In genomic region chr2:172549371-172550155, GRCm38 (mm10) we compare ENCODE assay signal across 8 mouse cellular contexts. TPM values are rescaled to one million over a fixed set of nuclear protein-coding genes. Genes with fewer than 3 reads are reported as not detected.
DNase-seq lines count a peak whose midpoint lies in the region; ATAC-seq lines count a peak whose summit lies in the region.

Tfap2c (plus strand) TSS chr2:172549593.

- peak; percentile 68 for ATAC-seq in forebrain, embryonic 12.5 days (ENCODE audit: low FRiP score)
- ATAC-seq in kidney, embryonic 15.5 days (replicated peaks; ENCODE audit: low FRiP score) = peak; percentile 48; the same call in 1 of the 2 replicates
- no peak for ATAC-seq in cerebellum, adult (ENCODE audit: insufficient number of reproducible peaks, low FRiP score, low TSS enrichment)

- WGBS in forebrain, embryonic 12.5 days = under 1% methylated on average over 70 of the region's 70 CpGs
- WGBS in kidney, embryonic 15.5 days = under 1% methylated on average over 70 of the region's 70 CpGs

- no peaks in the 10 kb centered on the region for H3K36me3 ChIP-seq in forebrain, embryonic 12.5 days (replicated peaks)
- no peaks in the 10 kb centered on the region for H3K36me3 ChIP-seq in kidney, embryonic 15.5 days

- DNase-seq in right cerebral cortex, postnatal 25 days = peak; percentile 7
- DNase-seq in right cerebral cortex, adult 2 months (ENCODE audit: low spot score in 2 of 2) = no peak
- DNase-seq in lung, postnatal 4 days = peak; percentile 28 to 43
- no peak for DNase-seq in frontal cortex, postnatal 14 days (ENCODE audit: low spot score in 2 of 2)
- DNase-seq in layer of hippocampus, postnatal 36 days = no peak

- peaks cover 68% of the 10 kb centered on the region for H3K4me1 ChIP-seq in forebrain, embryonic 12.5 days
- peaks cover 54% of the 10 kb centered on the region for H3K4me1 ChIP-seq in kidney, embryonic 15.5 days

- H3K4me3 ChIP-seq in forebrain, embryonic 12.5 days (replicated peaks) = peak within 1 kb of the TSS; percentile 54
- H3K4me3 ChIP-seq in kidney, embryonic 15.5 days (replicated peaks) = peak within 1 kb of the TSS; percentile 40

- H3K27ac ChIP-seq in forebrain, embryonic 12.5 days = peak within 1 kb of the TSS; percentile 66
- no peak within 1 kb of the TSS for H3K27ac ChIP-seq in kidney, embryonic 15.5 days

- H3K27me3 ChIP-seq in forebrain, embryonic 12.5 days = peaks cover 96% of the 10 kb centered on the region
- H3K27me3 ChIP-seq in kidney, embryonic 15.5 days = peaks cover 100% of the 10 kb centered on the region

- peak within 1 kb of the TSS; percentile 75 for H3K4me2 ChIP-seq in forebrain, embryonic 12.5 days
- H3K4me2 ChIP-seq in kidney, embryonic 15.5 days = peak within 1 kb of the TSS; percentile 74

- H3K9me3 ChIP-seq in forebrain, embryonic 12.5 days = no peaks in the 10 kb centered on the region
- no peaks in the 10 kb centered on the region for H3K9me3 ChIP-seq in kidney, embryonic 15.5 days (replicated peaks)

- H3K9ac ChIP-seq in forebrain, embryonic 12.5 days = peak within 1 kb of the TSS; percentile 71
- 0 out of 2 replicates have a peak within 1 kb of the TSS, but pooled peaks have one; percentile 7 for H3K9ac ChIP-seq in kidney, embryonic 15.5 days

RNA-seq across cellular contexts. Expression of gene Tfap2c, which starts in this region (rescaled TPM):
- 35.0 and 35.8 TPM in 2 replicates for polyA plus RNA-seq in forebrain, embryonic 12.5 days (2016; fragmentation: Nextera tagmentation; extraction: Ambion mirVana)
- 0.57 and 0.62 TPM in 2 replicates for polyA plus RNA-seq in kidney, embryonic 15.5 days (2015; fragmentation: Nextera tagmentation; extraction: Ambion mirVana)
- under 1 TPM; 0.30 to 0.37 TPM for total RNA-seq in layer of hippocampus, postnatal 36 days (2021)

Comparison
In these comparisons a context has a peak if more than half of its experiments do, and no peak if none do; other contexts are left out.
1. RNA of gene Tfap2c (polyA plus RNA-seq): 35.0 to 35.8 TPM in forebrain, embryonic 12.5 days; 0.57 to 0.62 TPM in kidney, embryonic 15.5 days; every median in the first group is over 10 times any median in the second.
2. DNase-seq: peak in right cerebral cortex, postnatal 25 days (single experiment) and lung, postnatal 4 days (2 of 2); none in right cerebral cortex, adult 2 months (0 of 2), frontal cortex, postnatal 14 days (0 of 2) and layer of hippocampus, postnatal 36 days (0 of 2).
3. Peak in ATAC-seq, H3K4me3 ChIP-seq, H3K9ac ChIP-seq and H3K4me2 ChIP-seq in kidney, embryonic 15.5 days; RNA of the gene not detected or under 1 TPM.